Mouse (Mus musculus): ENCODE data around the gene Celf2.
"Not testable (repeated sequence)": the region's sequence is repeated elsewhere in the genome, so short reads cannot be mapped to it uniquely, and the experiment has no call there.

Gene Celf2

DNA sequence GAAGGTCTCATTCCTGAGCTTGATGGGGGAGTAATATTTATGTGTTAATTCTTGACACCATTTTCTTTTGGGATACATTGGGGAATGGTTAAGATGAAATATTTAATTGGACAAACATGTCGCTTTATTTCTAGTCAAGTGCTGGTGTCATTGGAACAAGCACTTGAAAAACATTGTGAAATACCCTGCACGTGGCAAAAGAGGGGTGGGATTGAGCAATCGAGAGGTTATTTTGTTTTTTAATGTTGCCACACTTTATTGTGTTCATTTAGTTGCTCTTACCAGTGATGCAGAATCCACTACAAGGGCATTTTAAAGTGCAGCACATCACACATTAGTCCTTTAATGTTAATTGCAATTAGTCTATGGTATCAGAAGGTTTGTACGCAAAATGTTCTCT is 242.2 kb downstream of the Celf2 start:
- in situ Hi-C loops (cut with MseI, MboI), result no loop called here

DNA sequence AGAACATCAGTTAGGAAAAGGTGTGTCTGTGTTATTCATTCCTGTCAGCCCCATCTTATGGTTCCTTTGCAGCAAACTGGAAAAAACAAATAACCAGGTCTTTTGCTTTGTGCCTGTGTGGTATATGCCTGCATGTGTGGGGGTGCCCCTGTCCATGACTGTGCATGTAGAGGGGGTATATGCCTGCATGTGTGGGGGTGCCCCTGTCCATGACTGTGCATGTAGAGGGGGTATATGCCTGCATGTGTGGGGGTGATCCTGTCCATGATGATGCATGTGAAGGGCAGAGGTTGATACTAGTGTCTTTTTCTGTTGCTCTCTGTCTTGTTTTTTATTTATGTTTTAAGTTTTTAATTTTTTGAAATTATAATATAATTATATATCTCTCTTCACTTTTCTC is 246.7 kb downstream of the Celf2 start:
- in situ Hi-C loops (cut with MseI, MboI), result not testable (repeated sequence)

DNA sequence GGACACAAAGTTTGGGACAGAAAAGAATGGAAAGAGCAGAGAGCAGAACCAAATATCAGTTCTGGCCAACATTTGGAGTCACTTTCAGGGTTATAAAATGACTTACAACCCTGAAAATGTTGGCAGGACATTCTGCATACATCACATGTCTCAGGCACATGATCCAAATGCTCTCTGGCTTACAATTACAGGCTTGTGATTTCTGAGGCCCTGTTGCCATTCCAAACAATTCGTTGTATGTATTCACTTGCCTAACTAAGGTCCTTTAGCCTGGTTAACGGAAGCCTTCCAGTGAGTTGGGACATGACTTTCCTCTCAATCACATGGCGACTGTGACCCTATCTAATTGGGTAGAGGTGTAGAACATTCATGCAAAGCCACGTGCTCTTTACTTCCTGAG is 249.2 kb downstream of the Celf2 start:
- in situ Hi-C loops (cut with MseI, MboI), result no loop called here

DNA sequence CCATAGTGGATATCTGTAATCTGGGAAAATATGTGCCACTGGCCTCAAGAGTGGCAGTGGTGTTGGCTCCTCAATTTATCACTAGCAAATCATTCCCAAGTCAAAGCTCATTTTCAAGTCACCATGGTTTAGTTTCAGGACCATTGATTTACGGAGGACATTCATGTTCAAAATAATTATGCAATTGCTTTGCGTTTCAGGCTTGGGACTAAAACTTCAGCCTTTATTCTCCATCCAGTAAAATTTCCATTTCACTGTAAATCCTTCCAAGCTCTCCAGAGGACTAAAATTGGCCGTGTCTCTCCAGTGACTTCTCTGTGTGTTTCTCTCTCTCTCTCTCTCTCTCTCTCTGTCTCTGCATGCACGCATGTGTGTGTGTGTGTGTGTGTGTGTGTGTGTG is 249.7 kb downstream of the Celf2 start:
- in situ Hi-C loops (cut with MseI, MboI), result no loop called here

DNA sequence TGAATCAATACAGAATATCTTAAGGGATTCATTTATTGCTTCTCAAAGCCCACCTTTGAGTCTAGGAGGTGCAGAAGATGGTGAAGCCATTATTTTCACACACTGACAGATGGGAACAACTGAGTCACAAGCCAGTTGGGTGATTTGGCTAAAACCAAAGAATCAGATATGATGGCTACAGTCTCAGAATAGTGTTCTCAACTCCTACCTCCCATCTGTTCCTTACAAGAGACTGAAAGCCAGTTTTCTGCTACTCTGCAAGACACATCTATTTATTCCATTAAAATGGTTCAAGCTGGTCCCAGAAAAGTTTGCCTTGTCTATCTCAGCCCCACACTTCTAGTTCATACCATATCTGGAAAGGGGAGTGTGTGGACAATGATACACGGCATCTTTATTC is 253.3 kb downstream of the Celf2 start:
- in situ Hi-C loops (cut with MseI, MboI), result no loop called here

DNA sequence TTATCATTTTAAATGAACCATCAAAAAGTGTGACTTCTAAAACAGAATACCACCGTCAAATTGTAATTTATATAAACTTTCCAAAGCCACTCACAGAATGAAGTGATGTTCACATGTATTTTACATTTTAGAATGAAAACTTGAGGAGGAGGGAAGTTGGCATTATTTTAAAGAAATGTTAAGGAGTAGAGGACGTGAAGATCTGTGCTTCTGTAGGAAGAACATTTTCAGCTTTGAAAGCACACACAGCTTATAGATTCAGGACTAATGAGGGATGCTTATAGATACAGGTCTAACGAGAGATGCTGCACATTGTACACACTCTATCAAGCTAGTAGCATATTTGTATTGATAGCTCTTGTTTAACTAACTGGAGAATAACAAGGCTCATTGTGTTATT is 254.0 kb downstream of the Celf2 start:
- in situ Hi-C loops (cut with MseI, MboI), result no loop called here

DNA sequence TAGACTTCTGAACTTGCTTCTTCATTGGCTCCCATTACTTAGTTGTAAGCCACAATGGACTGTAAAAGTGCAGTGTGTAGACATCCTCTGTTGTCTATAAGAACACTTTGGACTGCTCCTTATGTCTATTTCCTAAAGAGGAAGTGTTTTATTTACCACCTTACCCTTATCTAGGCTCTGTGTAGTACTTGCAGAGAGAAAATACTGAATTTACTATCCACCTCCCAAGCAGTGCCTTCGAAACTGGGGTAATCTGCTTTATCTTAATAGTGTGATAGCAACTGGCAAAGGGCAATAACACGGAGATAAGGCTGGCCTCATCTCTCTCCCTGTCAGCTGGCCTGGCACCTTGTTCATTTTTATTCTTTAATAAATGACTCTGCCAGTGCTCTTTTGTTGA is 259.0 kb downstream of the Celf2 start:
- in situ Hi-C loops (cut with MseI, MboI), result no loop called here

DNA sequence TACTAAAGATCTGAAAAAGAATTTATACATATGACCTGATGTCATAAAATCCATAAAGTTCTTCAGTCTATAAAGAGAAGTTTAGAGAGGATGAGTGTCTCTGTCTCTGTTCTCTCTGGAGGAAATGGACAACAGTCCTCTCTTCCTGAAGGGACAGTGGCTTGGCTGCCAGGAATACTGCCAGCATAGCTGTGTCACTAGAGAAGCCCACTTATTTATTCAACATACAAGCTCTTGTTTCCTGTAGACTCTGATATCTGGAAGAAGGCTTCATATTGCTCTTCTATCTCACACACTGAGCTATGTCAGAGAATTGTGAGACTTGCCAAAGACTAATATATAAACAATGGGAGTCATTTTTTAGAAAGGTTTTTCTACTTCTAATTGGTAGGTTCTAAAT is 260.4 kb downstream of the Celf2 start:
- in situ Hi-C loops (cut with MseI, MboI), result no loop called here

DNA sequence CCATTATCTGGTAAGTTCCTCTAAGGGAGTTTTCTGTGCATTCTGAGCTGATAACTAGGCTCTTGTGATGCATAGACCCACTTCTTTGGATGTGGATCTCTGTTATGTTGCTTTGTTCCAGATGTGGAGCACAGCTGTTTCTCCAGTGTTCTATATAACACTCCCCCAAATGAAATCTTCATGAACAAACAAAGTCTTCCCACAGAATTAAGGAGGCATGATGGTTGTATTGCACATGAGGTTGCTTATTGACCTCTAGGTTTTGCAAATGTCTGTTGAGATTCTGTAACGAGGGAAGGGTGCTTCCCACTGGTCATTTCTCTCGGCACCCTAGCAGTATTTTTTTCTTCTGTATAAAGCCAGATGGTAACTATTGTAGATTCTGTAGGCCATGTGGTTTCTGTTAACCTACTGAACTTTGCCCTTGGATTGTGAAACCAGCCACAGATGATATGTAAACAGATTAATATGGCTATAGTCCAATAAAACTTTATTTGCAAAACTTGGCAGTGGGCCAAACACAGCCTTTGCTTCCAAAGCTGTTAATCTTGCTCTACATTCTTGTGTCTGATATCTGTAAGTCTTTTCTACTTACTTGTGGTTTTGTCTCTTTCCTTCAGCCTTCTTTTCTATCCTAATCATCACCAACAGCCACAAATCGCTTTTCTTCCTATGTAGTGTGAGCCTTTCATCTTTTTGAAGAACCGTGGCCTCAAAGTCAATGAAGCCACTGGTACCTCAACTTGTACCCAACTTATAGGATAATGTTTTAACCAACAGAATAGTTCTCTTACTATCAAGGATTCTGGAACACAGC is 263.2 kb downstream of the Celf2 start:
- in situ Hi-C loops (cut with MseI, MboI), result no loop called here

DNA sequence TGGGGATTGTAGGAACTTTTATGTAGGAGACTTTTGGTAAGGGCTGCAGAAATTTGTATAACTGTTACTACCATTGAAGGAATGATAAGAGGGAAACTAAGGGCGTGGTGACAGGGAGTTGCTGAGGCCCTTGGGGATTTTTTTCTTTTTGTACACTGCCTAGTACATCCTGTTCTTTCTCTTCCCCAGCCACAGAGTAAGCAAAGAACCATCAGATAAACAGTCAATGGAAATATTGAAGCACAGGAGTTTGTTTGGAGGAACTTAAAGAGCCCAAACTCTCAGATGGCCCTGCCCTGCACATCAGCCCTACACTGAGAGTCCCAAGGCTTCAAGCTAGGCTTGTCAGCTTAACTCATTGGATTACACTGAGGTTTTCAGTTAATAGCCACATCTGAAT is 267.2 kb downstream of the Celf2 start:
- in situ Hi-C loops (cut with MseI, MboI), result no loop called here

DNA sequence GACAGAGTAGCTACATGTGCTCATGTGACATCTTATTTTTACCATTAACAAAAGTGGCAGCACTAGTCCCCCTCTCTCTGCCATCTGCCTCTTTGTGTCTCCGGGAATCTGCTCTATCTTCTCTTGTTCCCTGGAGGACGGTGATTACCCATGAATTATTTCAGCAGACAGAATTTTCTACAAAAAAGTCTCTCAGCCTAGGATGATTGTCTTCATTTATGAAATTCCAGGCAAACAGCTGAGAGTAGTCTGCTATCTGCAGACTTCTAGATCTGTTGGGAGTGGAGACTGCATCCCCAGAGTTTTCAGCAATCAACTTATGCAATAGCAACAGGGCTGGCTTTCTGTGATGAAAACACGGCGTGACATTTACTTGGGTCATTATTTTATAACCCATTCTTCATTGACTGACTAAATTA is 267.8 kb downstream of the Celf2 start:
- in situ Hi-C loops (cut with MseI, MboI), result no loop called here

DNA sequence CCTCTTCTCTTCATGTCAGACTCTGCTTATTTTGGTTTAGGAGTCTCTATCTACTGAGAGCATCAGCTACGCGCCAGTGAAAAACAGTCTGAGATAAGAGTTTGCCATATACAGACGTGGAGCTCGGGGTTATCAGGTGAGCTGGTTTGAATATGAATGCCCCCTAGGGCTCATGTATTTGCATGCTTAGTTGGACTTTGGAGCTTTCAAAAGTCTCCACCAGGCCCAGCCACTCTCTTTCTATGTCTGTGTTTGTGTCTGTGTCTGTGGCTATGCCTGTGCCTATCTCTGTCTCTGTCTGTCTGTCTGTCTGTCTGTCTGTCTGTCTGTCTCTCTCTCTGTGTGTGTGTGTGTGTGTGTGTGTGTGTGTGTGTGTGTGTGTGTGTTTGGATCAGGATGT is 272.1 kb downstream of the Celf2 start:
- in situ Hi-C loops (cut with MseI, MboI), result no loop called here

DNA sequence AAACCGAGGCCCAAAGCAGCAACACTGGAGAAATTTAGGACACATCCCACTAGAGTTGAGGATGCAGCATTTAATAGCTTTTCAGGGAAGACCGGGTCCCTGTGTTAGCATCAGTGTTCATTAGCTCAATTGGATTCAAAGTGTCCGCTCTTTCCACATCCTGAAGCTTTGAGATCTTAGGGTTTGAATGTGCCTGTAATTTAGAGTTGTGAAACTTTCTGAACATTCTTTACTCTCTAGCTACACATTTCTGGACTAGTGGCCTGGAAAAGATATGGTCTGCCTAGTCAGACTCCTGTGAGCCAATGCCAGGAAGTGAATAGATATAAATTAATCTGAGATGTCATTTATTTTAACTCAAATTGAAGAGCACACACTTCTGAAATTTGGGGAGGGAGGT is 272.9 kb downstream of the Celf2 start:
- in situ Hi-C loops (cut with MseI, MboI), result no loop called here

DNA sequence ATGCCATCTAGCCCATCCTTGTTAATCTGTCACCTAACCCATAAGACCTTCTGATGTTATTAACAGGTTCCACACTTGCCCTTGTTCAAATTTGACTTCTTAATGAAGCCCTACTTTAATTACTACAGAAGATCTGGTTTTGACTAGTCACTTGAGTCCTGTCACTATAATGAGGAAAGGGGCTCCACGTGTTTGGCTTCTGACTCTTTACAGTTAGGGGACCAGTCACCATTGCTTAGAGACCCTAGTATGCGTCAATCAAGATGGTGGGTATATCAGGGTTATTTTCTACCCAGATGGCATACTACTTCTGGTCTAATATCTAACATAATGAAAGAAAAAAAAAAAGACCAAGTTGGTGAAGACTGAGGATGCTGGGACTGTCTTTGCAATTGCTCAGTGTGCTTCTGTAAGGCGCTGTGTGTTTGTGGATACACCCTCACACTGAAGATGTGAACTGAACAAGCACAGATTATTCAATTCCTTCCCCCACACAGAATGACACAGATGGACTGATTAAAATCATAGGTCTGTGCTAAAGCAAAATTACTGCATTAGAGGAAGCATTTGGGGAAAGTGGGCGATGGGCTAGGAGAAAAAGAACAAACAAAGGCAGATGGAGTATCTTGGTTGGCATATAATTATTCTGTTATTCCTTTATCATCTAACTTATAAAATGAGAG is 274.2 kb downstream of the Celf2 start:
- in situ Hi-C loops (cut with MseI, MboI), result no loop called here

DNA sequence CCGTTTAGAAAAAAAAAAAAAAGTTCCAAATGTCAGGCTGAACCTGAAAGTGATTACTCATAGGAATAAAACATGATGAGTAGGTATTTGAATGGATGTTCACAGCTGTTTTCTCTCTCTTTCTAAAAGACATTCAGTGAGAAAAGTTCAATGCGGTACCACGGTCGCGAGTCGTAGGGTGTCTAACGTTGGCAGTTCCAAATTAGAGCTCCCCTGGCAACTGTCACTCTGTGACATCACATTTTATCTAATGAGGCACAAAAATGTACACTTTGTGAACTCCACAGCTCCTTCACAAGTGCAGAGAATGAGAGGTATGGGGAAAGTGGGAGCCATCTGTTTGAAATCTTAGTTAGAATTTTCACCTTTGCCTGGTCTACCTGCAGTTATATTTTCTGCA is 274.8 kb downstream of the Celf2 start:
- in situ Hi-C loops (cut with MseI, MboI), result no loop called here

DNA sequence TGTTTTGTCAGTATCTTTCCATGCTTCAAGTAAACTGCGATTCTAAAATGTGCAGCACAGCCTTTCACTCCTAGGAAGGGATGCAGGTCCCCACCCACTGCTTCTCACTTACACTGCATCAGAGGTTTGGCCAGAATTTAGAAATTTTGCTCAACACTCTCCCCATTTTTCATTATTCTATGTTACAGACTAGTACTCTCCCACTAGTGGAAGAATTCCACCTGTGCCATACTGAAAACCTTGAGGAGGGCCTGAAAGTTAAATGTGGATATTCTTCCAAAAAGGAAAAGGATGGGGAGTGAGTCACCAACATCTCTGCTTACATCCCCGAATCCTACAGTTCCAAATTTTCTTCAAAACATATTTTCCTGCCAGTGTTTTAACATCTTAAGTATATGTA is 276.0 kb downstream of the Celf2 start:
- in situ Hi-C loops (cut with MseI, MboI), result no loop called here

DNA sequence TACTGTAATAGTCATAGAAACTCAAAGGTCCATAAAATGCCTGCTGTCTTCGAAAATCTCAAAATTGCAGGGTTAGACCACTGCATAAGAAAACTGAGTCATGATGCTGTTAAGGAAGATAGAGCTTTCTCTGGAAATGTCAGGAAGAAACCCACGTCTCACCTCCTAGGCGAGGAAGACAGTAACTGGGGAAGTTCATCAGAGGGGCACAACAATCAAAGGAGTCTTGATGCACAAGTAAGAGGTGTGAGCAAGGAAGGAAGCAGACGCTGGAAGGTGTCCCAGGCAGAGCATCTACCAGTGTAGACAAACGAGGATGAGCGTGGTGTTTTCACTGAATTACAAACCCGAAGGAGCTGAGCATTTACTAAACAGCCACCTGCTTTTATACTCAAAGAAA is 282.6 kb downstream of the Celf2 start:
- in situ Hi-C loops (cut with MseI, MboI), result no loop called here

DNA sequence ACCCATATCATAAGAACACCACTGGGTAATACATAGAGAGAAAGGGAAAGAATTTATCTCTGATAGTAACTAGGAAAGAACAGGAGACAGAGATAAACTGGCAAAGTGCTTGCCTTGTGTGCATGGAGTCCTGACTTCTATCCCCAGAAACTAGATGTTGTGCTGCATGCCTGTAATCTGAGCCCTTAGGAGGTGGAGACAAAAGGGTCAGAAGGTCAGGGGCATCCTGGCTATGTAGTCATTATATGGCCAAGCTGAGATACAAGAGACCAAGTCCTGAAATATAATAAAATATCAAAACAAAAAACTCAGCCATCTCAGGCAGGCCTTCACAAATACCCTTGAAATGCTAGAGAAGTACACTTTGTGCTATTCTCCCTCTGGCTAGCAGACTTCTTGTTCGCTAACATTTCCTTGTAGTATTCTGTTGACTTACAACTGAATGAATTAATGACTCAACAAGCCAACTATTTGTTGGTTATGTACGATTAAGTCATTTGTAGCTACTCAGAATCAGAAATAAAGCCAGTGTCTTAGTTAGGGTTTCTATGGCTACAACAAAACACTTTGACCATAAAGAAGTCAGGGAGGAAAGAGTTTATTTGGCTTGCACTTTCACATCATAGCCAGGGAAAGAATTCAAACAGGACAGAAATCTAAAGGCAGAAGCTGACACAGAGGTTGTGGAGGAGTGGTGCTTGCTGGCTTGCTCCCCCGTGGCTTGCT is 284.9 kb downstream of the Celf2 start:
- in situ Hi-C loops (cut with MseI, MboI), result no loop called here

DNA sequence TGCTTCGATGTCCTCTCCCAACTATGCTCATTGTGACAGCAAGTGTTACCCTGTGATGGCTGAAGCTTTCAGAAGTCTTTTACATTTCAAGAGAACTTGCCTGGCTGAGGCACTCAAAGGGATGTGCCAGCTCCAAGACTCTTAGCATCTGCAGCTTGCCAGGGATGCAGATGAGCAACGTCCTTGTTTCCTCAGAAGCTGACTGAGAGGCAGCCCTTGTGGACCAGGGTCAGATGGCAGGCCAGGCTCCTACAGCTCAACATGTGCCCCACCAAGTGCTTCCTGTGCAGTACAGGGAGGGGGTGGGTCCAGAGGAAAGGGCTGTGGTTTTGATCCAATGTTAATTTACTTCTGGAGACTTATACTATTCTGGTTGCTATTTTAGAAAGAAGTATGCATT is 285.8 kb downstream of the Celf2 start:
- in situ Hi-C loops (cut with MseI, MboI), result no loop called here

DNA sequence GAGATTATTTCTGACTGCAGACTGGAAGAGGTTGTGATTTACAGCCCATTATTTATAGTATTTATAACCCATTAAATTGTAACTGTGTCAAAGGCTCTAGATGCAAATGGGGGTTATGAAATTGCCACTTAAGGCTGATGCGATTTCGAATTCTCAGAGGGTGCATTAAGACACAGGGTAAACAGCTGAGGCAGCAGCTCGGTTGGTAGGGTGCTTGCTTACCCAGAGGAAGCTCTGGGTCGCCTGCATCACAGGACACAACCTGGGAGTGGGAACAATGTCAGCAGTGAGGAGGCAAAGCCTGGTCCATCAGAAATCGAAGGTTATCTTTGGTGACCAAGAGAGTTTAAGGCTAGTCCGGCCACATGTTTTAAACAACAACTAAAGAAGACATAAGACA is 286.5 kb downstream of the Celf2 start:
- in situ Hi-C loops (cut with MseI, MboI), result no loop called here

DNA sequence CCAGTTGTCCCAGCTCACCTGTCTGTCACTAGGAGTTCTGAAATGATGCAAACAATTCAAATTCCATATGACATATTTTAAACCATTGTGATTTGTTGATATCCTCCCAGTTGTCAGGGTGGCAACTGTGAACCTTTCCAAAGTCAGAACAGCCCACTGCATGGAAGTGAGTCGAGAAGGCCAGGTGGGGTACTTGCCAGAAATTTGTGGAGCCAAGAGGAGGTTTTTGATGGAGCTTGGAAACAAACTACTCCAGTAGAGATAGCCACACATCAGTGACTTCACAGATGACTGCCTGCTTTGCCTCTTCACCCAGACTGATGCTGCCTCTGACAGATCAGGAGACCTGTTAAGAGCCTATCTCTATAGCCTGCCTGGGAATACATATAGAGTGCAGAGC is 287.5 kb downstream of the Celf2 start:
- in situ Hi-C loops (cut with MseI, MboI), result no loop called here

DNA sequence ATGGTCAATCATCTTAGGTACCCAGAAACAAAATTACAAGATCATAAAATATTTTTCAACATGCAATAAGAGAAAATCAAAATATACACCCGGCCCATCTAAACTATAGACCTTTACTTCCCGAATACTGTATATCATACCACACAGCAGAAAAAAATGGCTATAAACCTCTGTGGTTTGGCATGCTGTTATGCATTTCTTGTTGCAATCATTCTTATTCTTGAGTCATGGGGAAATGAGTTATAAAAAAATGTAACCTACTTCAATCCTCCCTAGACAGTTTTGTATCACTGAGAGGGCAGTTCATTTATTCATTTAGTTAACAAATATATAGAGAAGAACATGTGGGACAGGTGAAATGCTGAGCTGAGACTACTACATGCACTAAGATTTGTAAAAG is 291.3 kb downstream of the Celf2 start:
- in situ Hi-C loops (cut with MseI, MboI), result no loop called here

Measured in mouse trophoblast stem cell (cell line).